Mouse (Mus musculus): ENCODE data around the gene Edem3.

DNA sequence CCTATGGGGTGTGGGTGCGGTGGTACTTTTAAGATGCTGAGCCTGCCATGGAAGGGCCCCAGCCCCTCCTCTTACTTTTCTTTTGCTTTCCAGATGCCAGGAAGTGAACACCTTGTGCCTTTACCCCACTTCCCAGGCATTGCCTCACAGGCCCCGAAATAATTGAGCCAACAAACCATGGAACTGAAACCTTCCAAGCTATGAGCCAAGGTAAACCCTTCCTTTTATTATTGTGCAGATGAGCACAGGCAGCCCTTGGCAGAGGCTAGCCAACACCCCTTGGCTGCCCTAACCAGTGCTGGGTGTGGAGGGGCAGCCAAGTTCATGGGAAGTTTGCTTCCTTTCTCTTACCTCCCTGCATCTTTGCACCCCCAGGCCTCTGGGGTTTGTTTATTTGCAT lies 18.0 kb upstream of the Edem3 start:
- TF ChIP-seq CTCF (IDR thresholded peaks at IDR 0.05; ENCODE audit: borderline replicate concordance, insufficient read depth, low read depth, low read length): no peak
- no peak for TF ChIP-seq POLR2A (IDR thresholded peaks at IDR 0.05; ENCODE audit: borderline replicate concordance, insufficient read depth, low read length)
